Mouse (Mus musculus) stomach, postnatal 0 days (tissue): ENCODE measurements around the gene Tcp10a.
"Not testable (repeated sequence)": the region's sequence is repeated elsewhere in the genome, so short reads cannot be mapped to it uniquely, and the experiment has no call there.

ENCODE experiments used
- CTCF ChIP-seq: IDR thresholded peaks from 2 replicates; pipeline ENCODE4 v1.5.1; 2016; ENCODE audit warnings: antibody characterized with exemption, low read depth, mild to moderate bottlenecking, moderate library complexity
- EP300 ChIP-seq: optimal IDR thresholded peaks from 2 replicates; pipeline ENCODE3; 2016; ENCODE audit warnings: antibody characterized with exemption

- TF ChIP-seq EP300, CTCF: not testable (repeated sequence)
Observed at GRCm38 (mm10) chr17:7388958-7389356, 64.5 kb downstream of the Tcp10a start.
